Mouse (Mus musculus) cerebellum, adult 8-10 months (tissue): ENCODE results near the gene Guca1a.

Experiments used
- DNase-seq: peaks from one replicate; pipeline ENCODE4 v3.0.0; 2022

The Guca1a gene

GRCm38 (mm10) chr17:47409897-47410861, 9.8 kb upstream of the Guca1a start:
- peak; percentile 22 for DNase-seq

- DNase-seq, result peak; percentile 48
Observed at GRCm38 (mm10) chr17:47408558-47408898, 8.1 kb upstream of the Guca1a start.

- no peak for DNase-seq
Observed at GRCm38 (mm10) chr17:47407717-47408557, 7.6 kb upstream of the Guca1a start.

GRCm38 (mm10) chr17:47399091-47399490, 1.3 kb downstream of the Guca1a start:
- DNase-seq, result no peak

- DNase-seq, result no peak
Observed at GRCm38 (mm10) chr17:47395376-47395913, 4.9 kb downstream of the Guca1a start.

GRCm38 (mm10) chr17:47394223-47394869, 6.0 kb downstream of the Guca1a start:
- no peak for DNase-seq

- peak; percentile 10 for DNase-seq
Observed at GRCm38 (mm10) chr17:47386649-47387048, 13.7 kb downstream of the Guca1a start.

- DNase-seq, result no peak
Observed at GRCm38 (mm10) chr17:47385145-47385544, 15.2 kb downstream of the Guca1a start, which contains the start of gene Guca1b. Gene Guca1b, plus strand, starts transcription at chr17:47385393.

GRCm38 (mm10) chr17:47384064-47384463, 16.3 kb downstream of the Guca1a start:
- no peak for DNase-seq

GRCm38 (mm10) chr17:47383266-47383665, 17.1 kb downstream of the Guca1a start:
- no peak for DNase-seq

- no peak for DNase-seq
Observed at GRCm38 (mm10) chr17:47381917-47382316, 18.5 kb downstream of the Guca1a start.

GRCm38 (mm10) chr17:47378133-47378532, 22.3 kb downstream of the Guca1a start:
- DNase-seq, result no peak

- no peak for DNase-seq
Observed at GRCm38 (mm10) chr17:47376779-47377280, 23.6 kb downstream of the Guca1a start.

- DNase-seq, result no peak
Observed at GRCm38 (mm10) chr17:47373991-47374390, 26.4 kb downstream of the Guca1a start.

GRCm38 (mm10) chr17:47371451-47371850, 28.9 kb downstream of the Guca1a start:
- DNase-seq, result peak; percentile 49

- no peak for DNase-seq
Observed at GRCm38 (mm10) chr17:47369087-47369443, 31.3 kb downstream of the Guca1a start.

GRCm38 (mm10) chr17:47368401-47369086, 31.8 kb downstream of the Guca1a start, which contains the start of gene Mrps10:
Gene Mrps10, plus strand, starts transcription at chr17:47368887.
- peak; percentile 82 for DNase-seq

- no peak for DNase-seq
Observed at GRCm38 (mm10) chr17:47361343-47361742, 39.0 kb downstream of the Guca1a start.

- peak; percentile 13 for DNase-seq
Observed at GRCm38 (mm10) chr17:47359964-47360363, 40.4 kb downstream of the Guca1a start.

GRCm38 (mm10) chr17:47349721-47350319, 50.6 kb downstream of the Guca1a start:
- DNase-seq, result no peak
